Comparison of ENCODE assay signal across 8 mouse cellular contexts in genomic region chr14:79661005-79661917, GRCm38 (mm10). TPM values are rescaled to one million over a fixed set of nuclear protein-coding genes. Genes with fewer than 3 reads are reported as not detected.
A peak's percentile ranks its signal among the peaks of the same experiment; 100 is the strongest.
DNase-seq lines count a peak whose midpoint lies in the region; ATAC-seq and TF ChIP-seq lines count a peak whose summit lies in the region.

No protein-coding gene starts in this region.

- peak overlapping the region; percentile 48 for H3K4me2 ChIP-seq in hindbrain, embryonic 15.5 days
- H3K4me2 ChIP-seq in limb, embryonic 12.5 days, result peak overlapping the region; percentile 64
- H3K4me2 ChIP-seq in midbrain, embryonic 12.5 days (replicated peaks), result peak overlapping the region; percentile 52

- DNase-seq in layer of hippocampus, adult 11-12 months (ENCODE audit: low spot score), result peak; percentile 53
- no peak for DNase-seq in layer of hippocampus, adult 9-10 months (ENCODE audit: low spot score)
- DNase-seq in cerebellum, postnatal 14 days, result peak; percentile 58 to 67
- DNase-seq in gastrocnemius, adult 2 months, result peak; percentile 77
- DNase-seq in spleen, adult 18-20 months, result peak; percentile 55 to 75

- H3K4me1 ChIP-seq in hindbrain, embryonic 15.5 days (replicated peaks), result peaks cover 32% of the 10 kb centered on the region
- peaks cover 19% of the 10 kb centered on the region for H3K4me1 ChIP-seq in limb, embryonic 12.5 days (replicated peaks)
- peaks cover 15% of the 10 kb centered on the region for H3K4me1 ChIP-seq in midbrain, embryonic 12.5 days

- H3K9me3 ChIP-seq in hindbrain, embryonic 15.5 days, result no peaks in the 10 kb centered on the region
- no peaks in the 10 kb centered on the region for H3K9me3 ChIP-seq in limb, embryonic 12.5 days
- no peaks in the 10 kb centered on the region for H3K9me3 ChIP-seq in midbrain, embryonic 12.5 days

- peaks cover 7% of the 10 kb centered on the region; the same call in 1 of the 2 replicates for H3K27me3 ChIP-seq in hindbrain, embryonic 15.5 days
- H3K27me3 ChIP-seq in limb, embryonic 12.5 days, result peaks cover 13% of the 10 kb centered on the region
- H3K27me3 ChIP-seq in midbrain, embryonic 12.5 days, result peaks cover 15% of the 10 kb centered on the region

- WGBS in hindbrain, embryonic 15.5 days, result 13% methylated on average over 33 of the region's 33 CpGs
- WGBS in limb, embryonic 12.5 days, result 17% methylated on average over 33 of the region's 33 CpGs
- 17% methylated on average over 33 of the region's 33 CpGs for WGBS in midbrain, embryonic 12.5 days

- H3K4me3 ChIP-seq in gastrocnemius, adult 2 months, result peak overlapping the region; percentile 60
- H3K4me3 ChIP-seq in hindbrain, embryonic 15.5 days, result peak overlapping the region; percentile 13
- H3K4me3 ChIP-seq in limb, embryonic 12.5 days (replicated peaks), result peak overlapping the region; percentile 35
- peak overlapping the region; percentile 22 for H3K4me3 ChIP-seq in midbrain, embryonic 12.5 days

- ATAC-seq in hindbrain, embryonic 15.5 days (ENCODE audit: low FRiP score, low read depth), result peak; percentile 61
- ATAC-seq in limb, embryonic 12.5 days (ENCODE audit: insufficient number of reproducible peaks, insufficient read depth, low FRiP score, low TSS enrichment, low read depth), result peak; percentile 75
- ATAC-seq in midbrain, embryonic 12.5 days (ENCODE audit: low FRiP score, low read depth), result peak; percentile 76

- intact Hi-C loops in gastrocnemius, adult 2 months (cut with DNase I), result no loop called here

- no peak overlapping the region for H3K27ac ChIP-seq in gastrocnemius, adult 2 months
- no peak overlapping the region for H3K27ac ChIP-seq in hindbrain, embryonic 15.5 days (replicated peaks)
- no peak overlapping the region for H3K27ac ChIP-seq in limb, embryonic 12.5 days
- no peak overlapping the region for H3K27ac ChIP-seq in midbrain, embryonic 12.5 days (replicated peaks)

- peak; percentile 92 for TF ChIP-seq CTCF in gastrocnemius, adult 2 months (IDR thresholded peaks at IDR 0.05)

- no peaks in the 10 kb centered on the region for H3K36me3 ChIP-seq in hindbrain, embryonic 15.5 days
- no peaks in the 10 kb centered on the region for H3K36me3 ChIP-seq in limb, embryonic 12.5 days
- H3K36me3 ChIP-seq in midbrain, embryonic 12.5 days, result no peaks in the 10 kb centered on the region

- H3K9ac ChIP-seq in hindbrain, embryonic 15.5 days, result no peak overlapping the region
- H3K9ac ChIP-seq in limb, embryonic 12.5 days (replicated peaks), result peak overlapping the region; percentile 44
- no peak overlapping the region; the same call in 1 of the 2 replicates for H3K9ac ChIP-seq in midbrain, embryonic 12.5 days (replicated peaks)

RNA-seq across cellular contexts. Expression of gene Cnmd, which starts 0.7 kb away (rescaled TPM):
- total RNA-seq in gastrocnemius, adult 2 months (2021), result under 1 TPM in 1 of 2 experiments, not detected in 1; 0.73 TPM
- 4.7 and 5.7 TPM in 2 replicates for polyA plus RNA-seq in hindbrain, embryonic 15.5 days (2015; fragmentation: Nextera tagmentation; extraction: Ambion mirVana)
- 25.1 and 34.2 TPM in 2 replicates for polyA plus RNA-seq in limb, embryonic 12.5 days (2016; fragmentation: Nextera tagmentation; extraction: Ambion mirVana)
- polyA plus RNA-seq in midbrain, embryonic 12.5 days (2016; fragmentation: Nextera tagmentation; extraction: Ambion mirVana), result 8.4 and 20.6 TPM in 2 replicates
